Mouse (Mus musculus): ENCODE measurements at regions not wholly inside any gene's neighbourhood (a gene's known extent, or its start where the extent isn't known, plus 50 kb on each side); places are given as distances from the start of the nearest gene placed in this dataset.

DNA sequence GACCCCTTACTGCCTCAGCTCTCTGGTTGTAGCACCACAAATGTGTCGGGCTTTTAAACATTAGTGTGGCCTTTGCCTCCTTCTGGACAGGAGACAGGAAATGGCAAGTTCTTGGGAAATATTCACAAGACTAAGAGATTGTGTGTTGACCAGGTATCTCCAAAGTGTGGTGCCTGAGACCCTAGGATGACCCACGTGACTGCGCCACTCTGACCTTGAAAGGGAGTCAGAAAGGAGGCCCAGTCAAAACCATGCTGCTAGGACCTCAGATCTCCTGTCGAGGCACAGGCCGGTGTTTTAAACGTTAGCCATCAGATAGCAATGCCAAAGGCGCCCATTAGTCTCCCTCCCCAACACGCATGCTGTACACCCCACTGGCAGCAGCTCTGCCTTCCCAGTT lies 100.1 kb upstream of the Ret start:
- TF ChIP-seq EP300 (IDR thresholded peaks at IDR 0.05; ENCODE audit: insufficient read depth, low read depth, low read length) (no peak), CTCF (IDR thresholded peaks at IDR 0.05; ENCODE audit: low read depth, low read length) (no peak), POLR2A (IDR thresholded peaks at IDR 0.05; ENCODE audit: insufficient read depth, low read length) (no peak)
- no peaks in the 10 kb centered on the region for H3K27me3 ChIP-seq (ENCODE audit: control insufficient read depth, insufficient read depth, low read length, poor library complexity, severe bottlenecking)
- H3K9ac ChIP-seq (ENCODE audit: low read depth, poor library complexity, severe bottlenecking): no peak overlapping the region
- no peak overlapping the region for H3K27ac ChIP-seq (ENCODE audit: insufficient read depth, low read length)
- H3K4me1 ChIP-seq (ENCODE audit: control insufficient read depth, insufficient read depth, low read length): no peaks in the 10 kb centered on the region
- H3K9me3 ChIP-seq (replicated peaks; ENCODE audit: control insufficient read depth, insufficient read depth, low read length, poor library complexity, severe bottlenecking): no peaks in the 10 kb centered on the region
- no peak overlapping the region for H3K4me3 ChIP-seq (ENCODE audit: low read depth, low read length)
- no peaks in the 10 kb centered on the region for H3K36me3 ChIP-seq (ENCODE audit: control insufficient read depth, insufficient read depth, low read length, poor library complexity, severe bottlenecking)

DNA sequence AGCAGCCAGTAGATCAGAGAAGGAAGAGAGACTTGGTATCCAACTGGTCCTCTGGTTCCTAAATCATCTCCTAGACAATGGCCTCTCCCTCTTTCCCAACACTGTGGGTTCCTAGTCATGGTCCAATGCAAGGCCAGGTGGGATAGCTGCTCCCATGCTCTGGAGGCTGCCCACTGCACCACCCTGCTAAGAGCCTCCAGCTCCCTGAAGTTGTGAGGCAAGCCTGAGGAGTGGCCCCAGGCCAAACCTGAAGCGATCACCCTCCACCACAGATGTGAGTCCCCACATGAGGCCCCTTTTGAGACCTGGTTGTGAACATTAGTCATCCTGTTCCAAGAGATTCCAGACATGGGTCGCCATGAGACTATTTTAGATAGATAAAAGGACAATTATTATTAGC lies 96.5 kb upstream of the Ret start:
- Histone ChIP-seq H3K9me3 (replicated peaks; ENCODE audit: control insufficient read depth, insufficient read depth, low read length, poor library complexity, severe bottlenecking) (no peaks in the 10 kb centered on the region), H3K27ac (ENCODE audit: insufficient read depth, low read length) (no peak overlapping the region), H3K4me3 (ENCODE audit: low read depth, low read length) (no peak overlapping the region), H3K27me3 (ENCODE audit: control insufficient read depth, insufficient read depth, low read length, poor library complexity, severe bottlenecking) (no peaks in the 10 kb centered on the region), H3K36me3 (ENCODE audit: control insufficient read depth, insufficient read depth, low read length, poor library complexity, severe bottlenecking) (no peaks in the 10 kb centered on the region), H3K9ac (ENCODE audit: low read depth, poor library complexity, severe bottlenecking) (no peak overlapping the region), H3K4me1 (ENCODE audit: control insufficient read depth, insufficient read depth, low read length) (no peaks in the 10 kb centered on the region)
- TF ChIP-seq POLR2A (IDR thresholded peaks at IDR 0.05; ENCODE audit: insufficient read depth, low read length) (no peak), EP300 (IDR thresholded peaks at IDR 0.05; ENCODE audit: insufficient read depth, low read depth, low read length) (no peak), CTCF (IDR thresholded peaks at IDR 0.05; ENCODE audit: low read depth, low read length) (no peak)

DNA sequence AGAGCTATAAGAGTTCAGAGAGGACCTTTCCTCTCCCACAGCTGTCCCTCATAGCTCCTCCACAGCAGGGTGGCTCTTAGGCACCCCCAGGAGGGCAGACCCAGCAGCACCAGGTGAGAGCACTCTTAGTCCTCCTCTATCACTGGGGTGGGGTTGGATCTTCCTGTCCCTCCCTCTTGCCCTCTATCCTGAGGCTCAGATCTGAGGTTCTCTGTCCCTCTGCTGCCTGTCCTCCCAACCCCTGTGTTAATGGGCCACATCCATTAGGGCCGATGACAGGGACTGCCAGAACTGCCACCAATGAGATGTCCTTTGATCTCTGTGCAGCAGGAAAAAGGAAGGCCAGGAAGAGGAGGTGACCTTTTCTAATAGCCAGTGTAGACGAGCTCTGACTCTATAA lies 95.4 kb upstream of the Ret start:
- TF ChIP-seq POLR2A (IDR thresholded peaks at IDR 0.05; ENCODE audit: insufficient read depth, low read length) (no peak), EP300 (IDR thresholded peaks at IDR 0.05; ENCODE audit: insufficient read depth, low read depth, low read length) (no peak), CTCF (IDR thresholded peaks at IDR 0.05; ENCODE audit: low read depth, low read length) (no peak)
- no peaks in the 10 kb centered on the region for H3K4me1 ChIP-seq (ENCODE audit: control insufficient read depth, insufficient read depth, low read length)
- no peaks in the 10 kb centered on the region for H3K9me3 ChIP-seq (replicated peaks; ENCODE audit: control insufficient read depth, insufficient read depth, low read length, poor library complexity, severe bottlenecking)
- no peaks in the 10 kb centered on the region for H3K27me3 ChIP-seq (ENCODE audit: control insufficient read depth, insufficient read depth, low read length, poor library complexity, severe bottlenecking)
- H3K27ac ChIP-seq (ENCODE audit: insufficient read depth, low read length): no peak overlapping the region
- no peaks in the 10 kb centered on the region for H3K36me3 ChIP-seq (ENCODE audit: control insufficient read depth, insufficient read depth, low read length, poor library complexity, severe bottlenecking)
- H3K9ac ChIP-seq (ENCODE audit: low read depth, poor library complexity, severe bottlenecking): no peak overlapping the region
- H3K4me3 ChIP-seq (ENCODE audit: low read depth, low read length): no peak overlapping the region

DNA sequence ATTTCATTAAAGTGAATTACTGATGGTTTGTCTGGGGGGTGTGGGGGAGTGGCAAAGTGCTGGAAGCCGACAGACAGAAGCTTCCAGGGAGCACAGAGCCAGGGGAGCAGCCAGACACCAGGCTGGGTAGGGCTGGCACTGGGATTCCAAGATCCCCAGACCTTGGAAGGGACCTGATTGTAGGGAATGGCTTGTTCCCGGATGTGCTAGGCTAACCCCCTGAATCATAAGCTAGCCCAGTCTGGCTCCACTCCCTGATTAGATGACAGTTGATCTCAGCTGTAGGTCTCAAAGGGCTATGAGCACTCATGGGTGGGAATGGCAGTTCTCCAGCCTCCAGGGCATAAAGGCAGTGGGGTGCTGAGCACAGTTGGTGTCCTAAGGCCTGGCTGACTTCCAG lies 94.8 kb upstream of the Ret start:
- Histone ChIP-seq H3K27me3 (ENCODE audit: control insufficient read depth, insufficient read depth, low read length, poor library complexity, severe bottlenecking) (no peaks in the 10 kb centered on the region), H3K27ac (ENCODE audit: insufficient read depth, low read length) (no peak overlapping the region), H3K4me3 (ENCODE audit: low read depth, low read length) (no peak overlapping the region), H3K9me3 (replicated peaks; ENCODE audit: control insufficient read depth, insufficient read depth, low read length, poor library complexity, severe bottlenecking) (no peaks in the 10 kb centered on the region), H3K4me1 (ENCODE audit: control insufficient read depth, insufficient read depth, low read length) (no peaks in the 10 kb centered on the region), H3K36me3 (ENCODE audit: control insufficient read depth, insufficient read depth, low read length, poor library complexity, severe bottlenecking) (no peaks in the 10 kb centered on the region), H3K9ac (ENCODE audit: low read depth, poor library complexity, severe bottlenecking) (no peak overlapping the region)
- TF ChIP-seq CTCF (IDR thresholded peaks at IDR 0.05; ENCODE audit: low read depth, low read length) (no peak), POLR2A (IDR thresholded peaks at IDR 0.05; ENCODE audit: insufficient read depth, low read length) (no peak), EP300 (IDR thresholded peaks at IDR 0.05; ENCODE audit: insufficient read depth, low read depth, low read length) (no peak)

DNA sequence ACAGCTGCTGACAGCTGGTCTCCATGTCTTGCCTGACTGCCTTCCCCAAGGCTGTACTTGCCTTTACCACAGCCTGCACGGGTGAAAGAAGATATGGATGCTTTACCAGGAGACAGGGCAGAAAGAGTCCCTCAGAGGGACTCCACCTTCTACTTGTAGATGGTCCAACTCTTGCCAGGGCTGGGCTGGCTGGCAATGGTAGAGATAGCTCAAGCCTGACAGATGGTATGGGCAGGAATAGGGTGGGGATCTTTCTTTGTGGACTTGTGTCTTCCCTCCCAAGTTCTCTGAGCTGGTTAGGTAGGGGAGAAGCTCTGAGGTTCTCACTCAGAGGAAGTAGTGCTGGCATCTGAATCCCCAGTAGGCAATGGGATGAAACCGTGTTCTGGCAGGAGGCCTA lies 93.9 kb upstream of the Ret start:
- Histone ChIP-seq H3K27me3 (ENCODE audit: control insufficient read depth, insufficient read depth, low read length, poor library complexity, severe bottlenecking) (no peaks in the 10 kb centered on the region), H3K27ac (ENCODE audit: insufficient read depth, low read length) (no peak overlapping the region), H3K36me3 (ENCODE audit: control insufficient read depth, insufficient read depth, low read length, poor library complexity, severe bottlenecking) (no peaks in the 10 kb centered on the region), H3K4me1 (ENCODE audit: control insufficient read depth, insufficient read depth, low read length) (no peaks in the 10 kb centered on the region), H3K9ac (ENCODE audit: low read depth, poor library complexity, severe bottlenecking) (no peak overlapping the region), H3K4me3 (ENCODE audit: low read depth, low read length) (no peak overlapping the region), H3K9me3 (replicated peaks; ENCODE audit: control insufficient read depth, insufficient read depth, low read length, poor library complexity, severe bottlenecking) (no peaks in the 10 kb centered on the region)
- TF ChIP-seq POLR2A (IDR thresholded peaks at IDR 0.05; ENCODE audit: insufficient read depth, low read length): no peak
- TF ChIP-seq CTCF (IDR thresholded peaks at IDR 0.05; ENCODE audit: low read depth, low read length): no peak
- TF ChIP-seq EP300 (IDR thresholded peaks at IDR 0.05; ENCODE audit: insufficient read depth, low read depth, low read length): no peak

DNA sequence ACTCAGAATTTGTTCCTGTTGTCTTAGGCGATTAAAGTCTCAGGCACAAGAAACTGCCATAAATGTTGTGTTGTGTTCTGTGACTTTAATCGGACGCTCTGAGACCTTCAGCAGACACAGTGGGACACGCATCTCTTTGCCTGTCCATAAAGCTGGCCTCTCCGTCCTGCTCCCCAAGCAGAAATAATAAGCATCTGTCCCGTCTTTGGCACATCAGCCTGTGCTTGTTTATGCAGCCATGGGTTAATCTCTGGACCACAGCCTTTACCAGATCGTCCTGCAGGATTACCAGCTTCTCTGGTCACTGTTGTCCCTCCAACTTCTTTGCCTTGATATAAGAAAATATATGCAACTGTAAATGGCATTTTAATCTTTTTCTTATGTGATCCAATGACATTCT lies 87.7 kb upstream of the Ret start:
- no peaks in the 10 kb centered on the region for H3K4me1 ChIP-seq (ENCODE audit: control insufficient read depth, insufficient read depth, low read length)
- no peaks in the 10 kb centered on the region for H3K36me3 ChIP-seq (ENCODE audit: control insufficient read depth, insufficient read depth, low read length, poor library complexity, severe bottlenecking)
- no peak overlapping the region for H3K9ac ChIP-seq (ENCODE audit: low read depth, poor library complexity, severe bottlenecking)
- H3K27ac ChIP-seq (ENCODE audit: insufficient read depth, low read length): no peak overlapping the region
- H3K9me3 ChIP-seq (replicated peaks; ENCODE audit: control insufficient read depth, insufficient read depth, low read length, poor library complexity, severe bottlenecking): no peaks in the 10 kb centered on the region
- H3K4me3 ChIP-seq (ENCODE audit: low read depth, low read length): no peak overlapping the region
- TF ChIP-seq POLR2A (IDR thresholded peaks at IDR 0.05; ENCODE audit: insufficient read depth, low read length) (no peak), CTCF (IDR thresholded peaks at IDR 0.05; ENCODE audit: low read depth, low read length) (no peak), EP300 (IDR thresholded peaks at IDR 0.05; ENCODE audit: insufficient read depth, low read depth, low read length) (no peak)
- no peaks in the 10 kb centered on the region for H3K27me3 ChIP-seq (ENCODE audit: control insufficient read depth, insufficient read depth, low read length, poor library complexity, severe bottlenecking)

Data from ES-Bruce4 (cell line).